Mouse (Mus musculus) 3T3-L1 (cell line): ENCODE data around the gene Arhgap25.
"Not testable (repeated sequence)": the region's sequence is repeated elsewhere in the genome, so short reads cannot be mapped to it uniquely, and the experiment has no call there.

ENCODE experiments used
- DNase-seq: peaks from one replicate; pipeline ENCODE4 v3.0.0-alpha.2; 2015; ENCODE audit warnings: low read depth, low spot score

The Arhgap25 gene

DNA sequence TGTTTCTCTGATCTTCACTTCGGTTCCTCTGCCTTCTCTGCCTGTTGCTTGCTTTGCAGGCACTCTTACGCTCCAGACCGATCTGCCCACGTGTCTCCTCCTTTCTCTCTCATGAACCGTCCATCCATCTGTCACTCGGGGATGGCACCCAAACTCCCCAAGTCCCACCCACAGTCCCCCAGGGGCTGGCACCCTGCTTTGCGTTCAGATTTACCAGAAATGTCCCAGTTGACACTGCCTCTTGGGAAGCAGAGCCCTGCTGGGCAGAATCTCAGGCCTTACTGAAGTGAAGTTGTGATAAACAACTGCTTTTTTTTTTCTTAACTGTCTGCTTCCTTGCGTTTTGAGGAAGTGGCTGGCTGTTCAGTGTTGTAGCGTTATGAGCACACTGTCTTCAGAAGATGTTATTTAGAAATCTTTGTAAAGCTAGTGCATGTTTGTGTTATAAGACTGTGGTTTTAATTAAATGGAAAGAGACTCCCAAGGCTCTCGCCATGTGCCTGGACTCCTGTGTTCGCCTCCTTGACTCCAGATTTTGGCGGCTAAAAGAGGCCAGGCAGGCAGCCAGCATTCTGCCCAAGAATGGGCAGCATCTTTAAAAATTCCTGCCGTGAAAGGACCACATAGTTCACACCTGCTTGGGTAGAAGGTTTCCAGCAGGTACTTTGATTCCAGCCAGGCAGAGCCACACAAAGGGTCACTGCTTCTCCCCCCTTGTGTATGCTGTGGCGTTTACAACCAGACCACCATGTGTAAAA lies at the start of gene Arhgap25:
Gene Arhgap25 (minus strand): TSS at position 307 of the 758 bp plus-strand sequence.
- DNase-seq: no peak

DNA sequence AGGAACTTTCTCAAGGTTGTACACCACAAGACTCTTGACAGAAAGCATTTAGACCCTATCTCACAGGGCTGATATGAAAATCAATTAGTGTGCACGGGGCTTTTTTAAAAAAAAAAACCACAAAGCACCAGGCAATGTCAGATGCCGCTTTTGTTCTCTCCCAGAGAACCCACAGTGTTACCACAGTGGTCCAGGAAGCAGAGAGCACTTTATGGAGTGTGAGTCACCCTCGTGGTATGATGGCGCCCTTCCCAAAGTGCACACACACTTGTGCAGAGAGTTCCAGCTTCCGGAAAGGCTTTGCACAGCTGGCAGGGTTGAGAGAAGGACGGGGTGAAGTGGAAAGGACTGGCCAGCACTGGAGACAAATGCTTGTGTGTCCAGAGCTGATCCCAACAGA lies 49.4 kb upstream of the Arhgap25 start:
- DNase-seq: peak; percentile 98

GRCm38 (mm10) chr6:87581581-87581980 lies 48.5 kb upstream of the Arhgap25 start:
- DNase-seq: no peak

DNA sequence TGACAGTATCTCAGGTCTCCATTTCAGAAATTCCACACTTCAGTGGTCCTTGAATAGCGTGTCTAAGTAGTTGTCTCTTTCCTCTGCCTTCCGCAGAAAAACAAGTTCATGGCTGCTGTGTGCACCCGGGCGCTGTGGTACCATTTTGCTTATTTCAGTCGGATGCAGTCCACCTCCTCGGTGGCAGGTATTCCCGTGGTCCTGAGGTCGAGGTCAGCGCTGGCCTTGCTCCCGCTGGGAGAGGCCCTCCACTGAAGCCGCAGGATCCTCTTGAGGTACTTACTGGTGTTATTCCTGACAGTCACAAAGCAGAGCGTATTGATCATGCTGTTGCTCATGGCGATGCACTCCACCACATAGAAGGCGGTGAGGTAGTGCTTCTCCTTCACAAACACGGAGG lies 48.0 kb upstream of the Arhgap25 start:
- DNase-seq: no peak

DNA sequence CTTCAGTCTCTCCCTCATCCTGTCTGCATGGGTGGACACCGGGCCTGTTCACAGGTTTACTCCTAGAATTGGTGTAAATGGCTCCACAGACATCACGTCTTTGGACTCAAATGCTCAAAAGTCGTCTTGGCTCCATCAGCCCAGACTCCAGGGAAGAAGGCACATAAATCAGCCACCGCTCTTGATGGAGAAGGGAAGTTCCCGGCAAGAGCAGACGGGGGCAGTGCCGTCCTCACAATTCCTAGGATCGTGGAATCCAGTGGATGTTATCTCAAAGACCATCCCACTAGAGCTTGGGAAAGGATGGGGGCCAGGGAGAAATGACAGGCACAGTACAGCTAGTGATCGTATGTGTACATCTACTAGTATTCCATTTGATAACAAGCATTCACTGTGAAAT lies 45.2 kb upstream of the Arhgap25 start:
- no peak for DNase-seq

GRCm38 (mm10) chr6:87576648-87577330 lies 43.7 kb upstream of the Arhgap25 start:
- DNase-seq: peak; percentile 75

DNA sequence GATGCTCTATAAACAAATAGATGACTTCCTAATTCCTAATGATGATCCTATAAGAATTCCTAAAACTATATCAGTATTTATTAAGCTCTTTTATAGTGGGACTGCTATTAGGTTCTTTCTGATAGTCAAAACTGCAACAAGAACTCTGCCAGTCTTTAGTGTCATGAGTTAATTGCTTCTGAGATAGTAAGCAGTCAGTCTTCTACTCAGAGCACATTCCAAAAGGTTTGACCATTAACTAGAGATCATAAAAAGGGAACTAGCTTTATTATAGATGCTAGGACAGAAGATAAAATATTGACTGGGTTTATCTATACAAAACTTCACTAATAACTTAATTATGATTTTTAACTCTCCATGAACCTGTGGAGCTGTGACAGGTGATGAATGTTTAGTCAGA lies 38.8 kb upstream of the Arhgap25 start:
- not testable (repeated sequence) for DNase-seq

DNA sequence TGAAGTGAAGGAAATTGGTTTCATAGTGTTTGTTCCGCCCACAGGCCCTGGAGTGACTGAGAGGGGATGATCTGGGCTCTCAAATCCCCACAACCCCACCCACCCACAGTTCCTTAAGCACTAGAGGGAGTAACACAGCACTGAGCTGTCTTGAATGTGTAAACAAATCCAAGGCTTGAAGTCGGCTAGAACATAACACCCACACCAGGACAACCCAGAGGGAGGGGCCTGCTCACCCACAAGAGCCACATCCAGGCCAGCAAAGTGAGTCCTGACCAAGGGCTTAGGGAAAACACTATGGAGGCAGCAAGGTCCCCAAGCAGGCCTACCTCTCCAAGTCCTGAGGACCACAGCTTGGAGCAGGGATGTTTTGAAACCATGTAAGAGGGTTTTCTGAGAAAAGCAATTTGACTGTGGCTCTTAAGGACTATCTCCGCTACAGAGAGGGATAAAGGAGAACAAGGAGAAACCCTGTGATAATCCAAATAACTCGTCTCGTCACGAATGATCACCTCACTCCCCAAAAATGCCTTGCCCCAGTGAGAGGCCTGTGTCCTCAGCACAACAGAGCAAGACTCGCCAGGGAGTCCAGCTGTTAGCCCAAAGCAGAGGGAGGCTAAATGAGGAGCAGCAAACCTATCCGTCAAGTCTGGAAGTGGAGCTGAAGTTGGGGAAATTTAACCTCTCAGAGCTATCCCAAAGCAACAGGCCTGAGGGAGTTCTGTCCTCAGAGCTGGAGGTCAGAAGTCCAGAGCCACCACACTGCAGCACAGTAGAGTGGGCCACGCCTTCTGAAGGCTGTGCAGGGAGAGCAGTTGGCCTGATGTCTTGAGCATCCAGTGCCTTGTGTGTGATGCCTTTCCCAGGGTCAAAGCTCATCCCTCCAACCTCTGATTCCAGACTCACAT lies 34.9 kb upstream of the Arhgap25 start:
- DNase-seq: peak; percentile 53

DNA sequence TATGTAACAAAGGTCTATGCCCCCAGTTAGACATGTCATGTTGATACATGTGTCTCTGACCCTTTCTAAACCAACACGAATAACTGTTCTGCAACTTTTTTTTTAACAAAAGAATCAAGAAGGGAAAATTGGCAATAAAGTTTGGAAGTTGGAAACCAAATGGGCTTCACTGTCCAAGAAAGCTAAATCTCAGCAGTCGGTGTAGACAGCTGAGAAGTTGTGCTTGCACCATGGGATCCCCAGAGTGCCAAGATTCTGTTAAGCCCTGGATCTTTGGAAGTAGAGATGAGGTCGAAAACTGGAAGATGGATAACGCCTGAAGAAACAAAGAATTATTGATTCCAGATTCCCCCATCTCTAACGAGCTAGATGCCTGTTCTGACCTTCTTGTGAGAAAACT lies 32.1 kb upstream of the Arhgap25 start:
- peak; percentile 38 for DNase-seq

GRCm38 (mm10) chr6:87564356-87564755 lies 31.3 kb upstream of the Arhgap25 start:
- no peak for DNase-seq

- peak; percentile 34 for DNase-seq
Observed at GRCm38 (mm10) chr6:87553724-87554123, 20.7 kb upstream of the Arhgap25 start.

DNA sequence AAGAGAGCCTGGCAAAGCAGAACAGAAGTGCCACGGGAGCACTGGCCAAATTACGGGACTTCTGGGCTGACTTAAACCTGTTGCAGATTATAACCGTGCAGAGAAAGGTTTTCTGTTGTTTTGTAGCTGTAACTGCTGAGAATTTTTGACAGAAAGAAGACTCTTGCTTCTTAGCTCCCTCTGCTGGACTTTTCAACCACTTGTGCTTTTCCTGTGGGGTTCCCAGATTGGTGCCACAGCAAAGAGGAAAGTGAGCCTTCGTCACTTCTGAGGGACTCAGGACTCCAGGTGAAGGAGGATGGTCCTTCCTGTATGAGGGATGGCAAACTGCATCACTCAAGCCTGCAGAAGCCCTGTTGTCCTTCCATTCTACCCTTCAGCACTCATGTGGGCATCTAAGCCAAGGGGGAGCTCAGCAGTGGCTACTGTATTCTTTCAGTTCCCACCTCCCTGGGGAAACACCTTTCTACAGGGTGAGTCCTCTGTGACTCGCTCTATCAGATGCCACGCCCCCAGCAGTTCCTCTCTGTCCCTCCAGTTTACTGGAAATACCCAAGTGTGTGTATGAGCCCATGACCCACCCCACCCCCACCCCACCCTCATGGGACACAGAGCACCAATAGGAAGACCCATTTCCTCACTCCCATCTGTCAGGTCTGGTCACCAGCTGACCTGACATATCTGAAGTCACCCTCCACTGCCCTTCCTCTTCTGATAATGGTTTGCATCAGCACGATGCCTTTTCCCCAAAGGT lies 19.2 kb upstream of the Arhgap25 start:
- peak; percentile 49 for DNase-seq

- DNase-seq: no peak
Observed at GRCm38 (mm10) chr6:87547836-87548235, 14.8 kb upstream of the Arhgap25 start.

DNA sequence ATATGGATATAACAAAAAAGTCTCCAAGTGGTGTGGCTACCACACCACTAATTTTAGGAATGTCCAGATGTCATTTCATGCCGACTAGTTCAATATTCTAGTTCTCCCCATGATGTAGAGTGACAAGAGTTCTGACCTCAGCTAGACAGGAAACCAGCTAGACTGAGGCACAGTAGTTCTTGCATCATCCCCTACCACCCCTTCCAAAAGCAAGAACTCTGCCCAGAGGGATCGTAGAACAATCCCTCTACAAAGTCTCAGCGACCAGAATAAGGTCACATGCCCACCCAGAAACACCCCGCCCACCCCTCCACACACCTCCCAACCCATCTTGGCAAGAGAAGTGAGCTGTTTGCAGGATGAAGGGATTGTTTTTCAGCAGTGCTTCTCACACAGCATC lies 14.4 kb upstream of the Arhgap25 start:
- DNase-seq: no peak

GRCm38 (mm10) chr6:87545331-87546217 lies 12.5 kb upstream of the Arhgap25 start:
- no peak for DNase-seq

- DNase-seq: peak; percentile 52
Observed at GRCm38 (mm10) chr6:87542027-87542426, 9.0 kb upstream of the Arhgap25 start.

DNA sequence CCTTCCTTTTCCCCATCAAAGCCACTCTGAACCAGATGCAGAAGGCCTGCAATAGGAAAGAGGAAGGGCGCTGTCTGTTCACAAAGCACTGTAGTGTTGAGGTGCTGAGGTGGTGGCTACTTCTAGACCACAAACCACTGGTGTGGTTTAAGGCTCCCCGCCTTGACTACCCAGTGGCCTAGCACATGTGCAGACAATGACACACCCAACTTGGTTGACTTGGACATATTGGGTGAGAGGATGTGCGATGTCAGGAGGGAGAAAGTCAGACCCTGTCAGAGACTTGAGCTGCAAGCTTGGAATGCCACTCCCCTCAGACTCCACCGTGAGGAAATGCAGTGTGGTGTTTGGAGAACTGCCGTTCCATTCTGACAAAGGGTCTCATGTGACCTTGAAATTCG lies 8.1 kb upstream of the Arhgap25 start:
- no peak for DNase-seq

DNA sequence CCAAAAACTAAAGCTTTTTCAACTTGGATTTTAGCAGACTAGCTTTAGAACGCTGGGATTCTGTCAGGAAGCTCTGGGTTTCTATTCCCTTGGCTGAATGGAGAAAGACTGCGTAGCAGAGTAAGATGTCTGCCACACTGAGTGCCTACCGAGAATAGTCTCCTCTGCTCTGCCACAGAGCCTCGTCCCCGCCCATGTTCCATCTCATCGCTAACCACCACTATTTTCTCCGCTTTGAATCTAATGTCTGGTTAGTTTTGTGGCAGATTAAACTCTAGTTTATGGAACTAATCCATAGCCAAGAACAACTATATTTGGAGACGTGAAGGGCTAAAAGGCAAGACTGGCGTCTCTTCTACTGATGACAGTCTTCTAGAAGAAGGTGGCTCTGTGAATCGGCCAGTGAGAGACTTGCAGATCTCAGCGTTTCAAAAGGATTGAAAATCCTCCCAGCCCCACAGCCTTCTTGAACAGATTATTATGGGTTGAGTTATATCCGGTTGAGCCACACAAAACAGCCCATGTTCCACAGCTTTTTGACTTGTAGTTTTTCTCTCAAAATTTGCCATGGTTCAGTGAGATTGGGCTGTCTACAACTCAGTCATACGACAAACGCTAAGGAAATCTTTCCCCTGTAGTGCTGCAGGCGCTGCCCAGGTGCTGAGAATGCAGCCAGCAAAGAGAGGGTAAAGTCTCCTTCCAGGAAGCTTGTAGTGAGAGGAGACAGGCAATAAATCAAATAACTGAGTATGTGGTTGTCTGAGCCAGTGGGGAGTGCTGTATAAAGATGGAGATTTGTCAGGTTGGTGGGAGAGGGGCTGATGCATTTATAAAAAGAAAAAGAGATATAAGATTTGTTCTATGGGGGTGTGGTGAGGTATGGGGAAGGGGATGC lies 5.6 kb upstream of the Arhgap25 start:
- no peak for DNase-seq

DNA sequence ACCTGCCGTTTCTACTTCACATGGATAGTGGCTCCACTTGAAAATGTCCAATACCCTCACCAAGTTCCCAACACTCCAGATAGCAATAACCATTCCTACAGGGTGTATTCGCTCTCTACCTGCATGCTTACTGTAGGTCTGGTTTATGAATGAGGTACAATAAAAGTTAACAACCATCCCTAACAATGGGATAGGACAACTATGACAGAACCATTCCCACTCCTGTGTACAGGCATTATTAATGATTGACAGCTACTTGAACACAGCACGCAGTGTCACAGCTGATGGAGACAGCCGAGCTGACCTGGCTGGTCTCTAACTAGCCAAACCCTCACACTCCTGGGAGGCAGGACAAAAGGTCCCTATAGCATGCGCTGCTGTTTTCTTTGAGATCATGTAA lies 4.6 kb upstream of the Arhgap25 start:
- DNase-seq: no peak
